Mouse (Mus musculus): Measurements from ENCODE around the gene Tpst1.

GRCm38 (mm10) chr5:130063760-130064159, 9.4 kb upstream of the Tpst1 start:
- TF ChIP-seq POLR2A (IDR thresholded peaks at IDR 0.05; ENCODE audit: borderline replicate concordance, insufficient read depth, low read length) (no peak), CTCF (IDR thresholded peaks at IDR 0.05; ENCODE audit: borderline replicate concordance, insufficient read depth, low read depth, low read length) (no peak)
